Mouse (Mus musculus): ENCODE data around the gene Mindy4b-ps.

Gene Mindy4b-ps

DNA sequence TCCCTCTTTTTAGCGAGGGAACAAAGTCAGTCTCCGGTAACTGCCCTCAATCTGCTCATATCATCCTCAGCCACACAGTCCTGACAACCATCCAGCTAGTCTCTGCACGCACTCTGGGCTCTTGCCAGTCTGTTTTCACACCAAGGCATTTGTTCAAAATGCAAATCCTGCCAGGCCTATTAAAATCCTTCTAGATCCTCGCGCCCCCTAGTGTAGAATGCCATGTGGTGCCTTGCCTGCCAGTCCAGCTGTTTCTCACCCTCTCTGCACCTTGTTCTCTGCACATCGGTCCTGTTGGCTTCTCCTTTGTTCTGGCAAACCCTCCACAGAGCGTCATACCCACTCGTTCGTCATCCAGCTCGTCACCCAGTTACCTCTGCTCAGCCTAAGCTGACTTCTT, 36.2 kb downstream of the Mindy4b-ps start:
- no peak for DNase-seq (ENCODE audit: low spot score)

DNA sequence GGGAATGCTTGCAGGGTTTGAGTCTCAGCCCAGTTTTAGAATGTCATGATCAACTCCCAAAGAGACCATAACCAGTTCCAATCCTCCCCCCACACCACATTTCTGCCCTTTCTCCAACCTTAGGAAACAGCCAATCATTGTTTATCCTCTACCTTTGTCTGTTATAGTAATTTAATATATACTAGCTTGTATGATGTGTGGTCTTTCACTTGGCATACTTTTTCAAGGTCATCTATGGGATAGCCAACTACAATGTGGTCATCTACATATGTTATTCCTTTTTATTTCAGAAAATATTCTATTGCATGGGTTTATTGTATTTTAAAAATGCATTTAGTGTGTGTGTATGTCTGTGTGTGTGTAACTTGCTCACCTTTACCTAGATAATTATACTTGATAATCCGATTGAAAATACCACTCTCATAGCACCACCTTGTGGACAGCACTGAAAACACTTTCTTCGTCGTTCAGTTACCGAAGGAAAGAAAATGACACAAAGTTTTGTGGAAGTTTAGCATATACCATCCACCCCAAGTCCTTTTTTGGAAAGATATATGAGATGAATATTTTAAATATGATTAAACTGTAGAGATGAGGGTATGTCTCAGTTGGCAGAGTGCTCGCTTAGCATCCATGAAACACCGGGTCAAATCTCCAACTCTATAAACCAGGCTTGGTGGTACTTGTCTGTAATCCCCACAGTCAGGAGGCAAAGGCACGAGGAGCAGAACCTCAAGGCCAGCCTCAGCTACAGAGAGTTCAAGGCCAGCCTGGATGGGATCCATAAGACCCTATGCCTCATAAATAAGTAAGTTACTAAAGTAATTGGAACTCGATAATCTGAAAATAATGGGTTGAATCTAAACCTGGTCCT, 37.7 kb downstream of the Mindy4b-ps start:
- DNase-seq (ENCODE audit: low spot score), result no peak

DNA sequence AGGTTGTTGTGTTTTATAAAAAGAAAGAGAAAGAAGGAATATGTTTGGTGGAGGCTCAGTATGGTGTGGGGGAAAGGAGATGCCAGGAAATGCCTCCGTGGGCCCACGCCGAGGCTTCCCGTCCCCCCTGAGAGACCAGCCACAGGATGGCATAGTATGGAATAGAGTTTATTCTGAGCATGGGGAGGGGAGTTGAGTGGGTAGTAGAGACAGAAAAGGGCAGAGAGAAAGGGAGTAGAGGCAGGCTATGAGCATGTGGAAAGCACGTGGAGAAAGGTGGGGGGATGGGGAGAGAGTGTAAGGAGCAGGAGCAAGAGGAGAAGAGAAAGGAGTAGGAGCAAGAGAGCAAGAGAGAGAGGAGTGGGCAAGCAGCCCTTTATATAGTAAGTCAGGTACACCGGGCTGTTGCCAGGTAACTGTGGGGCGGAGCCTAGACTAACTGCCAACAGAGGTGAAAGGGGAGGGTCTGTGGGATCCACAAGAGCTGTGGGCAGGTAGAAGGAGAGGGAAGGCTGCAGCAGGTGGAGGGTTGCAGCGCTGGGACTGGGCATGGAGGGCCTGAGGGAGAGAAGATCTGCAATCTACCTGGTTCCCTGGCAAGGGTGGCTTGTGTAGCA, 38.4 kb downstream of the Mindy4b-ps start:
- DNase-seq (ENCODE audit: low spot score), result no peak

DNA sequence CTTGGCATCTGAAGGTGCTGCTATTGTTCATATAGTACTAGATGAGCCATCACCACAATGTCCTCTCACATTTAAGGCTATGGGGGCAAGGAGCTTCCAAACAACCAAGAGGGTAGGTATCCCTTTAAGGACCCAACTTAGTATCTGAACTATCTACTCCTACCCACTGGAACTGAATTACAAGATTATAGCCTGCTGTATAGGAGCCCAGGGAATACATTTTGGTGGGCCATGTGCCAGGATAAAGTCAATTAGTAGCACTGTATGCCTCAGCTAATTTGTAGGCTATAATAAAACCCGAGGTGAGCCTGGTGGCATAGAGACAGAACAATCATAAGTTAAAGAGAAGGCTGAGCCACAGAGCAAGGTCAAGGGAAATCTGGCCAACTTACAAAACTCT, 65.7 kb downstream of the Mindy4b-ps start:
- DNase-seq (ENCODE audit: low spot score), result no peak

DNA sequence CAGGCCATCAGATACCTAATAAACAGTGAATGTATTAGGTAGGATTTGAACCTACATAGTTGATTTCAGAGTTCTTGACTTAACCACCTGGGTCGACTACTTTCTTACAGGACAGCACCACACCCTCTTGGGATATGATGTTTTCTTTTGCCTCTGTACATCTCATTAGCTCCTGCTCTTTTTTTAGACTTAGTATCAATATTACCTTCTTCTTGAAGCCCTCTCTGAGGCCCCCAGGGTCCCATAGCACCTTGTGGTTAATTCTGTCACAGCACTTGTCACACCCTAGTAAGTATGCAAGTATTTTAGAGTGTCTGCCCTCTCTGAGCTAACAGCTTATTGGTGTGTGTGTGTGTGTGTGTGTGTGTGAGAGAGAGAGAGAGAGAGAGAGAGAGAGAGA, 66.3 kb downstream of the Mindy4b-ps start:
- no peak for DNase-seq (ENCODE audit: low spot score)

DNA sequence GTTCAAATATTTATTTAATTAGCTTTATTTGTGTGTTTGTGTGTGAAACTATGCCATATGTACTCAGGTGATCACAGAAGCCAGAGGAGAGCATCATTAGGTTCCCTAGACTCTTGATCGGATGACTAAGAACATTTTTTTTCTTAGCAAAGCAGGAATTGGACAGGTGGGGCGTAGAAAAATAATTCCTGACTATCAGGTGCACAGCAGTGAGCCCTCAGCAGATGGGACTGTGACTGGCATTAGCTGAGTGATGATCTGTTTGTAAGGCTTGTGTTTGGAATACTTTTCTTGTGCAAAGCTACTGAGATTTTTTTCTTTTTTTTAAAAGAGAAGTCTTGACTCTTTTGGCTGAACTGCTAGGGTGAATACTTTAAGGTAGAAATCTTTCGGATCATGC, 67.8 kb downstream of the Mindy4b-ps start:
- no peak for DNase-seq (ENCODE audit: low spot score)

DNA sequence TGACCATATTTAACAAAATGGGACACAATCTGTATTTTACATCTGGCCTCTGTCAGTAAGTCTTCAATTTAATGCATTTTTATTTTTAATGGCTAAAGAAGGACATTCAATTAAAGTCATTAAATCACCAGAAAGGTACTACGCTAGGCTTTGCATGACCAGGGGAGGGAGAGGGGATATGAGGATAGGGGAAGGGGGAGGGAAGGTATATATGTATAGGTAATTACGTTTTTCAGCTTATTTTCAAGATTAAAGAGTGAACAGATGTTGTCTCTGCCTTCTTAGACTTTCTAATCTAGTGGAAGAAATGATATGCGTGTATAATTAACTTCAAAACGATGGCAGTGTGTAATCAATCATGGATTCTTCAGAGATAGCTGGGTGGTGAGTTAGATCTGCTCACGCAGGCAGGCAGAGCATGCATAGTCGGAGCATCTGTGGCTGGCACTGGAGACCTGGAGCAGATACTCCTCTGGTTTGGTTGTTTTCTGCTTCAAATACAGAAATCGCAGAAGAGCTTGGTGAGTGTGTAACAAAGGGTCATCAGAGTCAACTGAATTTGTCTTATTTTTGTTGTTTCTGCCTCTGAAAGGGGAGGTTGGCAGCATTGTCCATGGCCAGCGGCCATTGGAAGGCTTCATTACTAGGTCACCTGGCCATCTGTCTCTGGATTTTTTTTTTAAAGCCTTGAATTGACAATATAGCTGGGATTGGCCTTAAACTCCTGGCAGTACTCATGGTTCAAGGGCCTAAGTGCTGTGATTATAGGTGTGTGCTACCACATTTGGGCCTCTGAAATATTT, 70.1 kb downstream of the Mindy4b-ps start:
- DNase-seq (ENCODE audit: low spot score), result no peak

DNA sequence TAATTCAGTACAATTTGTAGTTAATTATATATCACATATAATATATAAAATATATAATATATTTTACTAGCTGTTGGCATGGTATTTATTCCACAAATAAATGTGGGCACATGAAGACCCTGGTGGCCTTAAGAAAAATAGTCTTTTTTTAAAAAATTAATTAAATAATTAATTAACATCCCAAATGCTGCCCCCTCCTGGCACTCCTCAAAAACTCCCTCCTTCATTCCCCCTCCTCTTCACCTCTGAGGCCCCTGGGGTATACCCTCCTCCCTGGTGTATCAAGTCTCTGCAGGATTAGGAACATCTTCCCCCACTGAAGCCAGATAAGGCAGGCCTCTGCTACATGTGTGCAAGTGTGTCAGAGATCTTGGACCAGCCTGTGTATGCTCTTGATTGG, 73.4 kb downstream of the Mindy4b-ps start:
- no peak for DNase-seq (ENCODE audit: low spot score)

DNA sequence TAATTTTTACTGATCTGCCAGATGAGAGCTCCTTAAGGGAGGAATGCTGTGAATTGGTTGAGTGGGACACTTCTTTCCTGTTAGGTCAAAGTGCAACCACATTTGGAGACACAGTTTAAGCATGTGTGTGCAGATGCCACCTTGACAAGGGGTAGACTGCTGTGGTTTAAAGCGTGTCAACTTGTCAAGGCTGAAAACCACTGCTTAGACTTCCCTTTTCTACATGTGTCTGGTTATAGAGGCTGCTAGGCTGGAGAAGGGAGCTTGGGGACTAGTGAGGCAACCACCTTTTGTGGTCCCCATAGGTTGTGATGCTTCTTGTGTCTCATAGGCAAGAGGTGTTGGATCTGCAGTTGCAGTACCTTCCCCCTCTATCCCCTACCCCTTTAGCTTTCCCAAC, 74.2 kb downstream of the Mindy4b-ps start:
- DNase-seq (ENCODE audit: low spot score), result no peak

DNA sequence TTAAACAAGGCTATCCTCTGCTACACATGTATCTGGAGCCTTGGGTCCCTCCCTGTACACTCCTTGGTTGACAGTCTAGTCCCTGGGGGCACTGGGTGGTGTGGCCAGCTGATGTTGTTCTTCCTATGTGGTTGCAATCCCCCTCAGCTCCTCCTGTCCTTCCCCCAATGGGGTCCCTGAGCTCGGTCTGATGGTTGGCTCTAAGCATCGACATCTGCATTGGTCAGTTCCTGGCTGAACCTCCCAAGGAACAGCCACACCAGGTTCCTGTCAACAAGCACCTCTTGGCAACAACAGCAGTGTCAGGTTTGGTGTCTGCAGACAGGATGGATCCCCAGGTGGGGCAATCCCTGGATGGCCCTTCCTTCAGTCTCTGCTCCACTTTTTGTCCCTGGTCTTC, 82.6 kb downstream of the Mindy4b-ps start:
- DNase-seq (ENCODE audit: low spot score), result no peak
